Mouse (Mus musculus) gastrocnemius, postnatal 36 days (tissue): ENCODE measurements around the gene Fam81b. TPM values are rescaled to one million over a fixed set of nuclear protein-coding genes. Genes with fewer than 3 reads are reported as not detected.

ENCODE experiments used
- DNase-seq, 2 experiments: peaks; one replicate each; pipeline ENCODE4 v3.0.0; 2022
- intact Hi-C: fragments of 180-260 bp; cut with DNase I; formaldehyde crosslinking; loops from one replicate; pipeline ENCODE4 v1.15.1; 2025
- microRNA-seq, 2 experiments: library from miRNA; unstranded; fragments of <30 nt; microRNA quantifications; one replicate each; pipeline ENCODE4 v1.2.0; 2021
- total RNA-seq, 2 experiments: library from RNA; stranded (reverse); gene quantifications; 2 replicates each; pipeline ENCODE4 v1.2.3; 2021

Fam81b gene
- total RNA-seq, 2 experiments from 2014 or later = not detected

DNA sequence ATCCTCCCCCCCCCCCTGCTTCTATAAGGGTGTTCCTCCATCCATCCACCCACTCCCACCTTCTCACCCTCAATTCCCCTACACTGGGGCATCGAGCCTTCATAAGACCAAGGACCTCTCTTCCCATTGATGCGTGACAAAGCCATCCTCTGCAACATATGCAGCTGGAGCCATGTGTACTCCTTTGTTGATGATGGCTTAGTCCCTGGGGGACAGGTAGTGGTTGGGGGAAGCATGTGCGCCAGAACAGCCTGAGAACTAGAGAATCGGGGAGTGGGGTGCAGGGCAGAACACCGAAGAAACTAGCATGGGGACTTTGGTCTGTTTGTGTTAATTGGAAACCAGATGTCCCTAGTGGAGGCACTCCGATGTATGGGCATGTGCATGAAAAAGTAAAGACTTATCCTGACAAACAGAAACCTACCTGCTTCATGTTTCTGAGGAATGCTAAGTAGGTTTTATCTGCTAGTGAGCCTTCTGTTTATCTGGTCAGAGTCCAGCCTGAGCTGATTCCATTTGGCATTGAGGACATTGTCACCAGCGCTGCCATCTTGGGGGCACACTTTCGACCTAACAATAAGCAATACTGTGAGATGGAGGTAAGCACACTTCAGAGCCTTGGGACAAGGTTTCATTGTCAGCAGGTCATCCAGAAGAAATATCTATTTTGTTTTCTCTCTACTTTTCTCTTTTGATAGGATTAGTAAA lies 109.3 kb downstream of the Fam81b start:
- no peak for DNase-seq
- intact Hi-C loops = no loop called here

DNA sequence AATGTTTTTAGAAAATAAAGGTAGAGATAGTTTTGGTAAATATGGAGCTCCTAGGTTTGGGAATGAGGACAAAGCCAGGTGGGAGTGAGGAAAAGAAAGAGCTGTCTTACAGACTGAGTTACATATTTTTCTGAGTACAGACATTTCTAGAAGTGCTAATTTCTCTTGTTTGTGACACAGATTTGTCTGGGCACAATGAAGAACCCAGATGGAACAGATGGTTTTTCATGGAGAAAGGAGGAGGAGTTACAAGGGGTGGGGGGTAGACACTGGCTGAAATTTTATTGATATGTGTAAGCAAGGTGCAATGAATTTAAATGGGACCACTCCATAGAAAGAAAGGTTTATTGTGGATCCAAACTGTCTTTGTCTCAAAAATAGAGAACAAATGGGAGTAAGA lies 109.9 kb downstream of the Fam81b start:
- intact Hi-C loops = no loop called here
- DNase-seq = no peak

DNA sequence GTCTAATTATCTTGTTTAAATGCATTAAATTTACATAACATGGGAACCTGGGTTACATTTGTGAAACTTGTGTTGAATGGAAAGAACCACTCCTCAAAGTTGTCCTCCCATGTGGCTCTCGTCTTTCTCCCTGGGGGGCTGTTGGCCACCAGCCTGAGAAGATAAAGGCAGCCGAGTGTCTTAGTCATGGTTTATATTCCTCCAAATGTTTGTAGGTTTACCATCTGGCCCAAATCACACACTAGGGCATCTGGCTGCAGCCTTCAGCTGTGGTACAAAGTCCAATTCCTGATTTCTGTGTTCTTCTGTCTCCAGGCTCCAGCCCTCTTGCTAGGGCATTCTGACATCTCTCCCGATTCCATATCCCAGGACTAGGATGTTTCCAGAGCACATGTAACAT lies 114.6 kb downstream of the Fam81b start:
- intact Hi-C loops = no loop called here

DNA sequence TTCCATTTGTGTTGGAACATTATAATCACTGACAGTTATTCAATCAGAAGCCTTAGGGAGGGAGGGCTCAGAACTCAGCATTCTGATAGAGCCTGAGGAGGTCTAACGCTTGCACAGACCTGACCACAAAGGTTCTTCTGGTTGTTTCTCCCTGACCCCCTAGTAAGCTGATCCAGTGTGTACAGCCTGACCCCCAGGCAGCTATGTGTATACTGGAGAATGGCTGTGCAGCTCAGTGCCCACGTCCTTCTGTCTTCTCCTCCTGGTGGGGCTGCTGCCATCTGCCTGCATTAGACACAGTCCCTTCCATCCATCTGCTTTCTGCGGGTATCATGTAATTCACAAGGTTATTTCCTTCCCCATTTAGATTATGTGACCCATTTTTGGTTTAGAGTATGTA lies 115.7 kb downstream of the Fam81b start:
- no peak for DNase-seq
- intact Hi-C loops = no loop called here

More for the DNA sequence above, 114.6 kb downstream of the Fam81b start:
- DNase-seq = no peak

- DNase-seq = no peak
- intact Hi-C loops = no loop called here
These were observed 117.2 kb downstream of the Fam81b start for GRCm38 (mm10) chr13:76187651-76188050.

DNA sequence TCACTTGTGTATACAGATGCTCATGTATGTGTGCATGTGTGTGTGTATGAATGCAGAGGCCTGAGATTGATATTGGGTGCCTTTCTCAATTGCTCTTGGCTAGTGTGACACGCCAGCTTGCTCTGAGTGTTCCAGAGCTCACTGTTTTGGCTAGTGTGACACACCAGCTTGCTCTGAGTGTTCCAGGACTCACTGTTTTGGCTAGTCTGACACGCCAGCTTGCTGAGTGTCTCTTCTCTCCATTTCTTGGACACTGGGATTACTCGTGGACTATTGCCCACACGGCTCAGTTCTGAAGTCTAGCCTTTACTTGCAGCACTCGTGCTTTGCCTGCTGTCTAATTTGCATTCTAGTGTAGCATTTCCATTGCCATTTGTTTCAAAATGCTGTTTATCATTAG lies 126.2 kb downstream of the Fam81b start:
- intact Hi-C loops = no loop called here
- no peak for DNase-seq

DNA sequence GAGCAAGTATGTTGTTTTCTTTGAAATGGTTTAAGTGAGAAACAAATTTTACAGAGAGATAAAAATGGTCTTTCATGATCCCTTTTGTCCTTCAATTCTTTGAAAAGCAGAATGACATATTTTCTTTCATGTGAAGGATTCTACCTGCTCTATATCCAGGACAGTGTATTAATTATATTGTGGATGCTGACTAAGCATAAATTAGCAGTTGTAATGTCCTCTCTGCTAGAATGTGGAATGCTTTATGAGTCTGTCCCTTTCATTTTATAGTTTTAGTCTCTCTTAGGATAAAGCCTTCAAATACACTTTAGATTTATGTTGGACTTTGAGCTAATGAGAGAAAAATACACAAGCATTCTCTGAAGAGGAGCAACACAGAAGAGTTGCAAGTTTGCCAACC lies 130.6 kb downstream of the Fam81b start:
- intact Hi-C loops = no loop called here

DNA sequence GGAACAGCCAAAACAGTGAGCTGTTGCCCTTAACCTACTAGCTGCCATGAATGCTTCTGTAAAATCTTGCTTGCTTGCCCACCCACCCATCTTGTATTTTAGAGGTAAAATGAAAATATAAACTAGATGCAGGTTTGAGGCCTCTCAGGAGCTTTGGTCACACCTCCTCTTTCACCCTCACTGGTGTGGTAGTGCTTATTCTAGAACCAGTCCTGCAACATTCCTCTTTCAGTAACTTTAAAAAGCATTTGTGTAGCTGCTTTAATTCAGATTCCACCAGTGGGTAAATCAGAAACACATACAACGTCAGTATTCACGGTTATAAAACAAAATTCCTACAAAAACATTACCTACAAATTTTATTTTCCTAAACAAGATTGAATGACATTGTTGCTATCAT lies 144.3 kb downstream of the Fam81b start:
- intact Hi-C loops = no loop called here
- no peak for DNase-seq

More for the DNA sequence above, 130.6 kb downstream of the Fam81b start:
- DNase-seq = no peak

GRCm38 (mm10) chr13:76157508-76157907 lies 147.4 kb downstream of the Fam81b start:
- intact Hi-C loops = no loop called here
- no peak for DNase-seq

DNA sequence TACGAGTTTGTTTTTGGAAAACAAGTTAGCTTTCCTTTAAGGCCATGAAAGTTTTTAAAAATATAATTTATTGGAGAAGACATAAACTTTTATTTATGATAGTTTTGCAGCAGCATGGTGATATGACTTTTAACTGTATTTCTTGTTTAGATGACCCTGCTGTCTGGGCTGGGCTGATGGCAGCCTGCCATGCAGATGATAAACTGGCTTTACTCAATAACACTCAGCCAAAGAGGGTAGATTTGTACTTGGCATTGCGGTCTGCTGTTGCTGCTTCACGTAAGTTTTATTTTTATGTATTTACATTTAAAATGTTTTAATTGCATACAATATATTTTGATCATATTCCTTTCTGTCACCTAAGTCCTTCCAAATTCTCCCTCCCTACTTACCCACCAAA lies 147.8 kb downstream of the Fam81b start:
- no peak for DNase-seq
- intact Hi-C loops = no loop called here

Small RNAs within 50 kb of the gene (microRNA-seq; reads per million reads assigned to microRNA genes)
- 0 reads per million in 2 experiments for gene Gm24025

Other genes starting within 250 kb of the Fam81b start
- not detected for gene Gpr150, start 248.1 kb downstream of the Fam81b start, total RNA-seq
- gene Arsk, start 206.4 kb downstream of the Fam81b start, total RNA-seq = 1 to 10 TPM; 3.9 to 4.3 TPM
- 10 to 100 TPM; 11.6 to 13.0 TPM for gene Ttc37, start 206.3 kb downstream of the Fam81b start, total RNA-seq
- under 1 TPM; 0.57 to 0.59 TPM for gene Mctp1, start 79.5 kb upstream of the Fam81b start, total RNA-seq